Mouse (Mus musculus): Measurements from ENCODE around the gene Haspin.

DNA sequence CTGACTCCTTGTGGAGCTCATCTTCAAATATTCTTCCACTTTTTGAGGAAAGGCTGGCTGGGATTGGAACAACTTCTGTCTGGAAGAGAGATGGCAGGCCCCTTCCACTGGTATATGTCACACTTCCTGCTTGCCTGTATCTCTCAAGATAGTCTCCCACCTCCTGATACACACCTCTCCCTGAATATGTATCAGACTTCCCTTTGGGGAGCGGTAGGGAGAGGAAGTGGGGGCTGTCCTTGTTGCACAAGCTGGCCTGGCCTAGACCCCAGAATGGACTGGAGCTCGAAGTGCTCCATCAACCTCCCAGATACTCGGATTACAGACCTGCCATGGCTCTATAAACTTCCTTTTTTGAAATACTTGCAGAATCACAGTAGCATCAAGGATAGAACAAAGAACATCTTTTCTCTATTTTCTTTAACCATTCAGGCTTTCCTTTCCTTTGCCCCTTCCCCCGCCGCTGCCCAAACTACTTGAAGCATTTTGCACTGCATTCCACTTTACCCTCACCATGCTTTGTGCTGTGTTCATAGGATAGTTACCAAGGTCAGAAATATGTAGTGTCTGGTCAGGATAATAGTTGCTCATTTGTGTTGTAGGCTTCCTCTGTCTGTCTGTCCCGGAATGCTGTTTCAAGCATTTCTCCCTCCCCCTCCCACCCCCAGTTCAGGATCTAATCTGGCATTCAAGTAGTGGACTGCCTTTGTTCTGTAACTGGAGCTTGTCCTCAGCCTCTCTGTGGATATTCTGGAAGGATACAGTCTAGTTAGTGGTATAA is 50.2 kb downstream of the Haspin start:
- TF ChIP-seq CTCF (IDR thresholded peaks at IDR 0.05; ENCODE audit: low read depth) (no peak), EP300 (IDR thresholded peaks at IDR 0.05; ENCODE audit: low read depth) (no peak)

Measured in liver, postnatal 0 days (tissue).